Mouse (Mus musculus) heart, adult 2 months (tissue): Measurements from ENCODE around the gene Bmper. TPM values are rescaled to one million over a fixed set of nuclear protein-coding genes. Genes with fewer than 3 reads are reported as not detected.

Experiments used
- DNase-seq, 2 experiments: peaks; one replicate each; pipeline ENCODE4 v3.0.0; 2021
- H3K27ac ChIP-seq: fragments of 200-600 bp; 2 replicates; pipeline ENCODE4 v1.8.1; 2022
- H3K27me3 ChIP-seq: fragments of 200-500 bp; 2 replicates; pipeline ENCODE4 v1.6.1; 2012; ENCODE audit warnings: mild to moderate bottlenecking, low read length, inconsistent platforms, mixed read lengths; ENCODE audit not compliant: control insufficient read depth, insufficient read depth
- H3K36me3 ChIP-seq: fragments of 200-500 bp; 2 replicates; pipeline ENCODE4 v1.6.1; 2012; ENCODE audit warnings: low read length, inconsistent platforms; ENCODE audit not compliant: control insufficient read depth, insufficient read depth
- H3K4me1 ChIP-seq: fragments of 200-500 bp; 2 replicates; pipeline ENCODE4 v1.6.1; 2011; ENCODE audit warnings: low read length; ENCODE audit not compliant: control insufficient read depth, insufficient read depth
- H3K4me3 ChIP-seq: fragments of 200-600 bp; 2 replicates; pipeline ENCODE4 v1.8.1; 2022
- H3K79me2 ChIP-seq: fragments of 200-500 bp; replicated peaks from 2 replicates; pipeline ENCODE4 v1.6.1; 2012; ENCODE audit warnings: mild to moderate bottlenecking, inconsistent platforms, low read length, moderate library complexity, mixed read lengths; ENCODE audit not compliant: control insufficient read depth, insufficient read depth
- H3K9ac ChIP-seq: fragments of 200-500 bp; 2 replicates; pipeline ENCODE4 v1.6.1; 2012; ENCODE audit warnings: low read depth, mild to moderate bottlenecking, control low read depth, inconsistent platforms, low read length, mixed read lengths
- CTCF ChIP-seq: fragments of 200-600 bp; IDR thresholded peaks from 2 replicates; pipeline ENCODE4 v1.8.1; 2022; ENCODE audit warnings: antibody characterized with exemption, mild to moderate bottlenecking, moderate library complexity
- EP300 ChIP-seq: fragments of 200-500 bp; IDR thresholded peaks from 2 replicates; pipeline ENCODE4 v1.6.1; 2011; ENCODE audit warnings: low read depth, low read length, control low read depth; ENCODE audit not compliant: insufficient read depth
- POLR2A ChIP-seq: fragments of 200-500 bp; IDR thresholded peaks from 2 replicates; pipeline ENCODE4 v1.6.1; 2011; ENCODE audit warnings: mild to moderate bottlenecking, low read depth, low read length, control low read depth; ENCODE audit not compliant: insufficient read depth
- WGBS: fragments of 180-500 bp; shearing (Covaris S2); methylation state at CpG from one replicate; pipeline ENCODE4 v1.1.7; 2018; 5-methylcytosine and 5-hydroxymethylcytosine counted together
- intact Hi-C: fragments of 180-260 bp; cut with DNase I; formaldehyde crosslinking; loops from one replicate; pipeline ENCODE4 v1.15.1; 2025
- polyA plus RNA-seq: library from polyadenylated mRNA; depleted of rRNA; stranded (reverse); fragments of >200 nt; gene quantifications from 2 replicates; pipeline ENCODE4 v1.2.3, GENCODE M21; 2012
- total RNA-seq, 2 experiments: library from RNA; stranded (reverse); gene quantifications; 2 replicates each; pipeline ENCODE4 v1.2.3; 2021

Gene Bmper
- total and polyA plus RNA-seq, 3 experiments: 1.9 to 4.3 (median 2.6) TPM

GRCm38 (mm10) chr9:23192567-23193331 is 30.1 kb upstream of the Bmper start:
- WGBS: 76% methylated on average over 3 of the region's 3 CpGs
- TF ChIP-seq POLR2A (no peak), CTCF (peak; percentile 22; the same call in 1 of the 2 replicates)
- no peak overlapping the region for H3K4me3 ChIP-seq

GRCm38 (mm10) chr9:23198996-23199395 is 23.9 kb upstream of the Bmper start:
- Histone ChIP-seq H3K36me3 (no peaks in the 10 kb centered on the region), H3K79me2 (no peaks in the 10 kb centered on the region), H3K4me1 (no peaks in the 10 kb centered on the region), H3K27me3 (no peaks in the 10 kb centered on the region), H3K27ac (no peak overlapping the region), H3K9ac (no peak overlapping the region), H3K4me3 (no peak overlapping the region)
- intact Hi-C loops: no loop called here
- WGBS: 84% methylated on average over 4 of the region's 4 CpGs
- DNase-seq: no peak
- no peak for TF ChIP-seq EP300
- TF ChIP-seq POLR2A: no peak
- no peak for TF ChIP-seq CTCF

More at GRCm38 (mm10) chr9:23192567-23193331, 30.1 kb upstream of the Bmper start:
- Histone ChIP-seq H3K9ac (no peak overlapping the region), H3K27me3 (no peaks in the 10 kb centered on the region), H3K27ac (no peak overlapping the region), H3K4me1 (no peaks in the 10 kb centered on the region), H3K79me2 (no peaks in the 10 kb centered on the region), H3K36me3 (no peaks in the 10 kb centered on the region)
- intact Hi-C loops: no loop called here
- no peak for DNase-seq

- 70% methylated on average over 1 of the region's 1 CpGs for WGBS
- TF ChIP-seq CTCF: no peak
These were observed 23.0 kb upstream of the Bmper start for GRCm38 (mm10) chr9:23199841-23200240.

GRCm38 (mm10) chr9:23200828-23201227 is 22.0 kb upstream of the Bmper start:
- Histone ChIP-seq H3K79me2 (no peaks in the 10 kb centered on the region), H3K4me3 (no peak overlapping the region), H3K9ac (no peak overlapping the region), H3K36me3 (no peaks in the 10 kb centered on the region), H3K27ac (no peak overlapping the region), H3K4me1 (no peaks in the 10 kb centered on the region; the same call in 1 of the 2 replicates), H3K27me3 (no peaks in the 10 kb centered on the region)
- intact Hi-C loops: loop anchor here (10.0 kb wide), 1 partner anchor 256 kb away; no protein-coding TSS in a partner anchor
- no peak for DNase-seq
- WGBS: 70% methylated on average over 4 of the region's 4 CpGs
- no peak for TF ChIP-seq CTCF
- TF ChIP-seq EP300: no peak
- TF ChIP-seq POLR2A: no peak

More at GRCm38 (mm10) chr9:23199841-23200240, 23.0 kb upstream of the Bmper start:
- Histone ChIP-seq H3K27me3 (no peaks in the 10 kb centered on the region), H3K36me3 (no peaks in the 10 kb centered on the region), H3K9ac (no peak overlapping the region), H3K79me2 (no peaks in the 10 kb centered on the region), H3K4me3 (no peak overlapping the region), H3K4me1 (no peaks in the 10 kb centered on the region; the same call in 1 of the 2 replicates), H3K27ac (no peak overlapping the region)
- DNase-seq: no peak
- intact Hi-C loops: loop anchor here (10.0 kb wide), 1 partner anchor 255 kb away; no protein-coding TSS in a partner anchor

GRCm38 (mm10) chr9:23202431-23202830 is 20.4 kb upstream of the Bmper start:
- DNase-seq: no peak
- intact Hi-C loops: loop anchor here (10.0 kb wide), 1 partner anchor 258 kb away; no protein-coding TSS in a partner anchor
- Histone ChIP-seq H3K4me3 (no peak overlapping the region), H3K9ac (no peak overlapping the region), H3K27ac (no peak overlapping the region), H3K27me3 (no peaks in the 10 kb centered on the region), H3K36me3 (no peaks in the 10 kb centered on the region), H3K79me2 (no peaks in the 10 kb centered on the region), H3K4me1 (no peaks in the 10 kb centered on the region; the same call in 1 of the 2 replicates)
- WGBS: 72% methylated on average over 4 of the region's 4 CpGs
- no peak for TF ChIP-seq CTCF
- no peak for TF ChIP-seq POLR2A
- no peak for TF ChIP-seq EP300
